Mouse (Mus musculus) brain, embryonic 14.5 days (tissue): ENCODE measurements around the gene Uqcrq. TPM values are rescaled to one million over a fixed set of nuclear protein-coding genes. Genes with fewer than 3 reads are reported as not detected.

Source experiments
- DNase-seq: peaks from one replicate; pipeline ENCODE4 v3.0.0-alpha.2; 2011; ENCODE audit warnings: low read depth
- CTCF ChIP-seq: fragments of 200-500 bp; IDR thresholded peaks from 2 replicates; pipeline ENCODE4 v1.5.1; 2012; ENCODE audit warnings: inconsistent platforms, mild to moderate bottlenecking, moderate library complexity, borderline replicate concordance; ENCODE audit not compliant: insufficient read depth, insufficient read length; ENCODE audit errors: extremely low read depth
- POLR2A ChIP-seq: fragments of 200-500 bp; IDR thresholded peaks from 2 replicates; pipeline ENCODE4 v1.6.1; 2012; ENCODE audit warnings: mild to moderate bottlenecking, inconsistent platforms, borderline replicate concordance; ENCODE audit not compliant: poor library complexity, insufficient read depth, insufficient read length, severe bottlenecking; ENCODE audit errors: extremely low read depth
- polyA plus RNA-seq: library from polyadenylated mRNA; depleted of rRNA; stranded (reverse); fragments of >200 nt; gene quantifications from 2 replicates; pipeline ENCODE4 v1.2.3, GENCODE M21; 2012

Gene Uqcrq
- polyA plus RNA-seq, 1 experiment: 217 TPM

- TF ChIP-seq CTCF: no peak
- no peak for TF ChIP-seq POLR2A
- no peak for DNase-seq
Observed at GRCm38 (mm10) chr11:53450070-53450705, 19.6 kb upstream of the Uqcrq start.

- no peak for TF ChIP-seq POLR2A
- TF ChIP-seq CTCF: no peak
- no peak for DNase-seq
Observed at GRCm38 (mm10) chr11:53448529-53448928, 17.9 kb upstream of the Uqcrq start.

GRCm38 (mm10) chr11:53447996-53448395, 17.4 kb upstream of the Uqcrq start:
- TF ChIP-seq CTCF (no peak), POLR2A (no peak)
- DNase-seq: no peak

- TF ChIP-seq POLR2A (no peak), CTCF (no peak)
- no peak for DNase-seq
Observed at GRCm38 (mm10) chr11:53446183-53446582, 15.6 kb upstream of the Uqcrq start.

GRCm38 (mm10) chr11:53445562-53445961, 14.9 kb upstream of the Uqcrq start:
- no peak for DNase-seq
- TF ChIP-seq CTCF (no peak), POLR2A (no peak)

GRCm38 (mm10) chr11:53443861-53444260, 13.2 kb upstream of the Uqcrq start:
- no peak for DNase-seq
- no peak for TF ChIP-seq POLR2A
- TF ChIP-seq CTCF: no peak

- no peak for TF ChIP-seq CTCF
- TF ChIP-seq POLR2A: no peak
- DNase-seq: no peak
Observed at GRCm38 (mm10) chr11:53441921-53442320, 11.3 kb upstream of the Uqcrq start.

- DNase-seq: no peak
- TF ChIP-seq CTCF (no peak), POLR2A (no peak)
Observed at GRCm38 (mm10) chr11:53436338-53436737, 5.7 kb upstream of the Uqcrq start.

GRCm38 (mm10) chr11:53435504-53435903, 4.9 kb upstream of the Uqcrq start:
- TF ChIP-seq POLR2A (no peak), CTCF (no peak)
- DNase-seq: no peak

- DNase-seq: no peak
- no peak for TF ChIP-seq POLR2A
- TF ChIP-seq CTCF: no peak
Observed at GRCm38 (mm10) chr11:53433057-53433456, 2.4 kb upstream of the Uqcrq start.

GRCm38 (mm10) chr11:53431347-53432056, 871 bp upstream of the Uqcrq start:
- TF ChIP-seq CTCF (no peak), POLR2A (no peak)
- DNase-seq: no peak

- no peak for DNase-seq
- no peak for TF ChIP-seq POLR2A
- no peak for TF ChIP-seq CTCF
Observed at GRCm38 (mm10) chr11:53430300-53430669, 346 bp downstream of the Uqcrq start.
